Mouse (Mus musculus): ENCODE data around the gene Pdhb. TPM values are rescaled to one million over a fixed set of nuclear protein-coding genes. Genes with fewer than 3 reads are reported as not detected.

Pdhb gene
- 100 to 1,000 TPM; 117 to 121 TPM for polyA plus RNA-seq (2017; shearing (Covaris generic))

- peak; percentile 95 for ATAC-seq
These were observed at the start of gene Pdhb for GRCm38 (mm10) chr14:8172507-8173410. Gene Pdhb, minus strand, starts transcription at chr14:8173025.

- no peak for ATAC-seq
These were observed 49.7 kb upstream of the Pdhb start for GRCm38 (mm10) chr14:8222561-8222960.

GRCm38 (mm10) chr14:8220912-8221311 lies 48.1 kb upstream of the Pdhb start:
- no peak for ATAC-seq

GRCm38 (mm10) chr14:8220306-8220705 lies 47.5 kb upstream of the Pdhb start:
- peak; percentile 46 for ATAC-seq

- no peak for ATAC-seq
These were observed 47.1 kb upstream of the Pdhb start for GRCm38 (mm10) chr14:8219876-8220275.

- ATAC-seq, result no peak
These were observed 46.0 kb upstream of the Pdhb start for GRCm38 (mm10) chr14:8218730-8219380.

GRCm38 (mm10) chr14:8218238-8218637 lies 45.4 kb upstream of the Pdhb start:
- ATAC-seq, result no peak

- ATAC-seq, result no peak
These were observed 43.3 kb upstream of the Pdhb start for GRCm38 (mm10) chr14:8216100-8216499.

- ATAC-seq, result no peak
These were observed 42.5 kb upstream of the Pdhb start for GRCm38 (mm10) chr14:8215208-8215778.

GRCm38 (mm10) chr14:8214299-8215207 lies 41.7 kb upstream of the Pdhb start:
- peak; percentile 38 for ATAC-seq

GRCm38 (mm10) chr14:8213803-8214224 lies 41.0 kb upstream of the Pdhb start, which contains the start of gene Kctd6:
Gene Kctd6, plus strand, starts transcription at chr14:8214140.
- peak; percentile 93 for ATAC-seq

GRCm38 (mm10) chr14:8212996-8213395 lies 40.2 kb upstream of the Pdhb start:
- ATAC-seq, result no peak

GRCm38 (mm10) chr14:8209896-8210295 lies 37.1 kb upstream of the Pdhb start:
- no peak for ATAC-seq

GRCm38 (mm10) chr14:8208876-8209275 lies 36.1 kb upstream of the Pdhb start:
- ATAC-seq, result no peak

- ATAC-seq, result no peak
These were observed 34.7 kb upstream of the Pdhb start for GRCm38 (mm10) chr14:8207543-8207942.

- ATAC-seq, result no peak
These were observed 34.3 kb upstream of the Pdhb start for GRCm38 (mm10) chr14:8207105-8207504.

- no peak for ATAC-seq
These were observed 33.5 kb upstream of the Pdhb start for GRCm38 (mm10) chr14:8206179-8206910.

- ATAC-seq, result no peak
These were observed 28.9 kb upstream of the Pdhb start for GRCm38 (mm10) chr14:8201715-8202114.

GRCm38 (mm10) chr14:8200769-8201168 lies 27.9 kb upstream of the Pdhb start:
- ATAC-seq, result no peak

- no peak for ATAC-seq
These were observed 19.9 kb upstream of the Pdhb start for GRCm38 (mm10) chr14:8192727-8193126.

GRCm38 (mm10) chr14:8191331-8191965 lies 18.6 kb upstream of the Pdhb start:
- no peak for ATAC-seq
